Mouse (Mus musculus): ENCODE measurements at regions not wholly inside any gene's neighbourhood (a gene's known extent, or its start where the extent isn't known, plus 50 kb on each side); places are given as distances from the start of the nearest gene placed in this dataset.

- H3K9me3 ChIP-seq (replicated peaks): no peaks in the 10 kb centered on the region
- peaks cover 5% of the 10 kb centered on the region; the same call in 1 of the 2 replicates for H3K4me1 ChIP-seq
- H3K4me3 ChIP-seq (replicated peaks): no peak overlapping the region
- no peak overlapping the region for H3K27ac ChIP-seq (replicated peaks)
- H3K36me3 ChIP-seq: no peaks in the 10 kb centered on the region
- H3K4me2 ChIP-seq (replicated peaks): no peak overlapping the region
- 68% methylated on average over 6 of the region's 6 CpGs for WGBS
- no peak overlapping the region for H3K9ac ChIP-seq
- no peak for ATAC-seq (ENCODE audit: insufficient number of reproducible peaks, low FRiP score, low TSS enrichment, low read depth)
- no peaks in the 10 kb centered on the region for H3K27me3 ChIP-seq
These were observed 121.4 kb downstream of the 1810013L24Rik start for GRCm38 (mm10) chr16:8951156-8951899.

GRCm38 (mm10) chr16:8961739-8962138 is 131.8 kb downstream of the 1810013L24Rik start:
- ATAC-seq (ENCODE audit: insufficient number of reproducible peaks, low FRiP score, low TSS enrichment, low read depth): no peak
- H3K9me3 ChIP-seq (replicated peaks): no peaks in the 10 kb centered on the region
- H3K4me2 ChIP-seq (replicated peaks): no peak overlapping the region
- no peak overlapping the region for H3K4me3 ChIP-seq (replicated peaks)
- H3K27me3 ChIP-seq: no peaks in the 10 kb centered on the region
- H3K36me3 ChIP-seq: no peaks in the 10 kb centered on the region
- H3K27ac ChIP-seq (replicated peaks): no peak overlapping the region
- WGBS: 81% methylated on average over 10 of the region's 10 CpGs
- no peaks in the 10 kb centered on the region for H3K4me1 ChIP-seq
- no peak overlapping the region for H3K9ac ChIP-seq

- no peak for ATAC-seq (ENCODE audit: insufficient number of reproducible peaks, low FRiP score, low TSS enrichment, low read depth)
- 82% methylated on average over 7 of the region's 7 CpGs for WGBS
- H3K9ac ChIP-seq: no peak overlapping the region
- H3K4me3 ChIP-seq (replicated peaks): no peak overlapping the region
- H3K4me2 ChIP-seq (replicated peaks): no peak overlapping the region
- H3K9me3 ChIP-seq (replicated peaks): no peaks in the 10 kb centered on the region
- H3K4me1 ChIP-seq: no peaks in the 10 kb centered on the region
- no peaks in the 10 kb centered on the region for H3K36me3 ChIP-seq
- no peak overlapping the region for H3K27ac ChIP-seq (replicated peaks)
- H3K27me3 ChIP-seq: no peaks in the 10 kb centered on the region
These were observed 163.8 kb downstream of the 1810013L24Rik start for GRCm38 (mm10) chr16:8993521-8994250.

- H3K27ac ChIP-seq (replicated peaks): no peak overlapping the region
- H3K9me3 ChIP-seq (replicated peaks): no peaks in the 10 kb centered on the region
- H3K36me3 ChIP-seq: no peaks in the 10 kb centered on the region
- H3K4me2 ChIP-seq (replicated peaks): no peak overlapping the region
- no peaks in the 10 kb centered on the region for H3K4me1 ChIP-seq
- no peaks in the 10 kb centered on the region for H3K27me3 ChIP-seq
- no peak overlapping the region for H3K4me3 ChIP-seq (replicated peaks)
- ATAC-seq (ENCODE audit: insufficient number of reproducible peaks, low FRiP score, low TSS enrichment, low read depth): no peak
- H3K9ac ChIP-seq: no peak overlapping the region
- 80% methylated on average over 1 of the region's 1 CpGs for WGBS
These were observed 164.6 kb downstream of the 1810013L24Rik start for GRCm38 (mm10) chr16:8994521-8994920.

- no peaks in the 10 kb centered on the region for H3K27me3 ChIP-seq
- no peaks in the 10 kb centered on the region for H3K36me3 ChIP-seq
- WGBS: 74% methylated on average over 5 of the region's 5 CpGs
- no peaks in the 10 kb centered on the region for H3K9me3 ChIP-seq (replicated peaks)
- no peak overlapping the region for H3K4me2 ChIP-seq (replicated peaks)
- H3K4me1 ChIP-seq: no peaks in the 10 kb centered on the region
- no peak overlapping the region for H3K9ac ChIP-seq
- ATAC-seq (ENCODE audit: insufficient number of reproducible peaks, low FRiP score, low TSS enrichment, low read depth): no peak
- no peak overlapping the region for H3K27ac ChIP-seq (replicated peaks)
- H3K4me3 ChIP-seq (replicated peaks): no peak overlapping the region
These were observed 167.3 kb downstream of the 1810013L24Rik start for GRCm38 (mm10) chr16:8997250-8997649.

- Histone ChIP-seq H3K36me3 (no peaks in the 10 kb centered on the region), H3K4me1 (no peaks in the 10 kb centered on the region), H3K27ac (replicated peaks) (no peak overlapping the region), H3K27me3 (no peaks in the 10 kb centered on the region), H3K4me2 (replicated peaks) (no peak overlapping the region), H3K9ac (no peak overlapping the region), H3K9me3 (replicated peaks) (no peaks in the 10 kb centered on the region), H3K4me3 (replicated peaks) (no peak overlapping the region)
- ATAC-seq (ENCODE audit: insufficient number of reproducible peaks, low FRiP score, low TSS enrichment, low read depth): no peak
- 33% methylated on average over 6 of the region's 6 CpGs for WGBS
These were observed 174.1 kb downstream of the 1810013L24Rik start for GRCm38 (mm10) chr16:9004012-9004411.

DNA sequence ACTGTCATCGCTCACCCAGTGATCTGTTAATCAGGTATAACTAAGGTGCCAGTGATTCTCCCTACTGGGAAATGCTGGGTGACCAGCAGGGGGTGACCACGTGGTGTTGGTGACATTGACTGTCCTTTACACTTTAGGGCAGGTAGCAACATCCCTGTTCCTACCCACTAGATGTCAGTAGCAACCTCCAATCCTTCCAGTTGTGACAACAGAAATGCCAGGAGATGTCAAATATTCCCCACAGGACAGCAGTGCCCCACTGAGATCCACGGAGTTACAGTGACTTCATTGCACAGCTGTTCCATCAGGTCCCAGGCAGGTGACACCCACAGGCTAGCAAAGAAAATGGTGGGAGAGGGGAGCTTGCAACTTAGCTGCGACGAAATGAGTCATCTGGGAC is 176.0 kb downstream of the 1810013L24Rik start:
- Histone ChIP-seq H3K9ac (no peak overlapping the region), H3K4me3 (replicated peaks) (no peak overlapping the region), H3K9me3 (replicated peaks) (no peaks in the 10 kb centered on the region), H3K36me3 (no peaks in the 10 kb centered on the region), H3K27ac (replicated peaks) (no peak overlapping the region), H3K4me1 (no peaks in the 10 kb centered on the region), H3K4me2 (replicated peaks) (no peak overlapping the region), H3K27me3 (no peaks in the 10 kb centered on the region)
- 28% methylated on average over 5 of the region's 5 CpGs for WGBS
- no peak for ATAC-seq (ENCODE audit: insufficient number of reproducible peaks, low FRiP score, low TSS enrichment, low read depth)

GRCm38 (mm10) chr16:9009361-9010083 is 179.6 kb downstream of the 1810013L24Rik start:
- H3K9ac ChIP-seq: no peak overlapping the region
- no peaks in the 10 kb centered on the region for H3K4me1 ChIP-seq
- H3K4me2 ChIP-seq (replicated peaks): no peak overlapping the region
- no peaks in the 10 kb centered on the region for H3K36me3 ChIP-seq
- no peak; the same call in 1 of the 2 replicates for ATAC-seq (ENCODE audit: insufficient number of reproducible peaks, low FRiP score, low TSS enrichment, low read depth)
- no peaks in the 10 kb centered on the region for H3K9me3 ChIP-seq (replicated peaks)
- WGBS: 16% methylated on average over 19 of the region's 19 CpGs
- no peak overlapping the region for H3K27ac ChIP-seq (replicated peaks)
- H3K27me3 ChIP-seq: no peaks in the 10 kb centered on the region
- H3K4me3 ChIP-seq (replicated peaks): no peak overlapping the region

DNA sequence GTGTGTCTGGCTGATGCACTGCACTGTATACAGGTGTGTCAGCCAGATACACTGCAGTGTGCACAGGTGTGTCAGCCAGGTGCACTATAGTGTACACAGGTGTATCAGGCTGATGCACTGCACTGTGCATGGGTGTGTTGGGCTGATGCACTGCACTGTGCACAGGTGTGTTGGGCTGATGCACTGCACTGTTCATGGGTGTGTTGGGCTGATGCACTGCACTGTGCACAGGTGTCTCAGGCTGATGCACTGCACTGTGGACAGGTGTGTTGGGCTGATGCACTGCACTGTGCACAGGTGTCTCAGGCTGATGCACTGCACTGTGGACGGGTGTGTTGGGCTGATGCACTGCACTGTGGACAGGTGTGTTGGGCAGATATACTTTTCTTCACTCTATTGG is 181.2 kb downstream of the 1810013L24Rik start:
- no peaks in the 10 kb centered on the region for H3K36me3 ChIP-seq
- H3K4me1 ChIP-seq: no peaks in the 10 kb centered on the region
- no peak overlapping the region for H3K4me2 ChIP-seq (replicated peaks)
- H3K27me3 ChIP-seq: no peaks in the 10 kb centered on the region
- no peak overlapping the region for H3K4me3 ChIP-seq (replicated peaks)
- H3K9ac ChIP-seq: no peak overlapping the region
- WGBS: 63% methylated on average over 1 of the region's 1 CpGs
- H3K9me3 ChIP-seq (replicated peaks): no peaks in the 10 kb centered on the region
- ATAC-seq (ENCODE audit: insufficient number of reproducible peaks, low FRiP score, low TSS enrichment, low read depth): no peak
- no peak overlapping the region for H3K27ac ChIP-seq (replicated peaks)

GRCm38 (mm10) chr16:9011691-9012090 is 181.8 kb downstream of the 1810013L24Rik start:
- no peak for ATAC-seq (ENCODE audit: insufficient number of reproducible peaks, low FRiP score, low TSS enrichment, low read depth)
- no peaks in the 10 kb centered on the region for H3K9me3 ChIP-seq (replicated peaks)
- no peaks in the 10 kb centered on the region for H3K4me1 ChIP-seq
- WGBS: 62% methylated on average over 4 of the region's 4 CpGs
- H3K27me3 ChIP-seq: no peaks in the 10 kb centered on the region
- no peak overlapping the region for H3K9ac ChIP-seq
- H3K4me3 ChIP-seq (replicated peaks): no peak overlapping the region
- H3K4me2 ChIP-seq (replicated peaks): no peak overlapping the region
- no peak overlapping the region for H3K27ac ChIP-seq (replicated peaks)
- no peaks in the 10 kb centered on the region for H3K36me3 ChIP-seq

DNA sequence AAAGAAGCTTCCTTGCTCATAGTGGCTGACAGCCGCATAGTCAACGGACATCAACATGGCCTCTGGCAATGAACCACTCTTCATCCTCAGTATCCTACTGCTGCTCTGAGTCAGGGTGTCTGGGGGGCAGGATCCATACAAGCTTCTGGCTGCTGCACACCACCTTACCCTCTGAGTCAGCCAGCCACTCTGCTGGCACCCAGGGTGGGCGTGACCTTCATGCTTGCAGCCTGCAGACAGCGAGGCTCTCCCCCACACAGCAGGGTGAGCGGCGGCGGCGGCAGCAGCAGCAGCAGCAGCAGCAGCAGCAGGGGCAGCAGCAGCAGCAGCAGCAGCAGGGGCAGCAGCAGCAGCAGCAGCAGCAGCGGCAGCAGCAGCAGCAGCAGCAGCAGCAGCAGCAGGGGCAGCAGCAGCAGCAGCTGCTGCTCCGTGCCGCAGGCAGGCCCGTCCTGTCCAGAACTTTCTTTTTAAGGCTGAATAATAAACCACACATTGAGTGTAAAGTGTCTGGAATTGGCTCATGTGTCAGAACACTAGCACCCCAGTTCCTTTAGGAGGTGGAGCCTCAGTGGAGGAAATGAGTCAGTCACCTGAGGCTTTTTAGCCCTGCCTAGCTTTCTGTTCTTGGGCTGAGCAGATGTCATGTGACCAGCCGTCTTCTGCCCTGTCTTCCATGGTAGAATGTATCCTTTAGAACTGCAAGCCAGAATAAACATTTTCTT is 186.3 kb downstream of the 1810013L24Rik start:
- Histone ChIP-seq H3K27ac (replicated peaks) (no peak overlapping the region), H3K9me3 (replicated peaks) (no peaks in the 10 kb centered on the region), H3K4me2 (replicated peaks) (no peak overlapping the region), H3K36me3 (no peaks in the 10 kb centered on the region), H3K27me3 (no peaks in the 10 kb centered on the region), H3K4me1 (no peaks in the 10 kb centered on the region), H3K4me3 (replicated peaks) (no peak overlapping the region), H3K9ac (no peak overlapping the region)
- no peak for ATAC-seq (ENCODE audit: insufficient number of reproducible peaks, low FRiP score, low TSS enrichment, low read depth)
- WGBS: 58% methylated on average over 13 of the region's 13 CpGs
